Mouse (Mus musculus) gastrocnemius, postnatal 25 days (tissue): ENCODE results near the gene Cwc25. TPM values are rescaled to one million over a fixed set of nuclear protein-coding genes. Genes with fewer than 3 reads are reported as not detected.

Experiments used
- DNase-seq: peaks from one replicate; pipeline ENCODE4 v3.0.0; 2022
- microRNA-seq, 2 experiments: library from miRNA; unstranded; fragments of <30 nt; microRNA quantifications; one replicate each; pipeline ENCODE4 v1.2.0; 2021; ENCODE audit warnings: borderline replicate concordance in 2 of 2
- total RNA-seq, 2 experiments: library from RNA; stranded (reverse); gene quantifications; 1 replicate in 1 of 2; 2 replicates in 1 of 2; pipeline ENCODE4 v1.2.3; 2021

The Cwc25 gene
- total RNA-seq, 2 experiments from 2014 or later = 4.9 to 6.4 TPM

DNA sequence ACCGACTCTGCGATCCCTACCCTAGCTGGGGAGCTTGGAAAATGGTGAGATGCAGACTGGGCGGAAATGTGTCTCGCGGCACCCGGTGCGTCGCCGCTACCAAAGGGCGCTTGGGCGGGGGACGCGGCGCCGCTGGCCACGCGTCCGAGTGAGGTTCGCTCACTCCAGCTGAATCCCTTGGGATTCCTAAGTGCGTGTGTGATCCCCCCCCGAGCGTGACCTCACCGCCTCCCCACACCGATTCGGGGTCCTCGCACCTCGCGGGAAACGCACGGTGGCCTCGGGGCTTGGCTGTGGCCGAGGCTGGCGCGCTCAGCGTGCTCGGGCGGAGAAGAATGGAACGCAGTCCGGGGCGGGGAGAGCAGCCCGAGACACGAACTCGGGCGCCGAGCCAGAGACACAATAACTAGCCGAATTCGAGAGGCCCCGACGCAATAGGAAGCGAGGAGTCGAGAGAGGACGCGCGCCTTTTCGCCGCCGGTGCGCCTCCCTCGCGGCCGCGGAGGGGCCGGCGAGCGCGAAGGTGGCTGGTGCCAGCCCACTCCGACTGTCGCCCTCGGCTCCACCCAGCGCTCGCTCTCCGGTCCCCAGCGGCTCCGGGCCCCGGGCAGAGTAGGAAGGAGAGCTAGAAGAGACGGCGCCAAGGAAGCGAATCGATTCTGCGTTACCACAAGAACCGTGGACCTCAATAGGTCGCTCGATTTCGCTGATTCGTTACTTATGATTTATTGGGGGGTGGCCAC is 66.2 kb downstream of the Cwc25 start, which contains the start of gene Pcgf2:
Gene Pcgf2 (minus strand): TSS at position 495 of the 743 bp plus-strand sequence.
- DNase-seq = peak; percentile 75

DNA sequence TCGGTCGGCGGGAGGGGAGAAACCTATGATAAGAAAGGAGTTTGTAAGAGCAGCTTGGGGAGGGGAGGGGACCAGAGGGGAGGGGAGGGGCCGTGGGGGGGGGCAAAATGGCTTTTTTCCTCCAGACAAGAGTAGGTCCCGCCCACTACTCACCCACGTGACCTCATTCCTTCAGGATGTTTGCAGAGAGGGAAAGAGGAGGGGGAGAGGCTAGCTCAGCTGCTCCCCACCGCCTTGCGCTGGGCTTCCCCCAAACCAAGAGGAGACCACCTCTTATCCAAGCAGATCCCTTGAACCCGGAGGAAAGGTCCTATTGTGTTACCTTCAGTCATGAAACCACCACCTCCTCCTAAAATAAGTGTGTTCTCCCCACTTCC is 66.7 kb downstream of the Cwc25 start:
- DNase-seq = peak; percentile 73

DNA sequence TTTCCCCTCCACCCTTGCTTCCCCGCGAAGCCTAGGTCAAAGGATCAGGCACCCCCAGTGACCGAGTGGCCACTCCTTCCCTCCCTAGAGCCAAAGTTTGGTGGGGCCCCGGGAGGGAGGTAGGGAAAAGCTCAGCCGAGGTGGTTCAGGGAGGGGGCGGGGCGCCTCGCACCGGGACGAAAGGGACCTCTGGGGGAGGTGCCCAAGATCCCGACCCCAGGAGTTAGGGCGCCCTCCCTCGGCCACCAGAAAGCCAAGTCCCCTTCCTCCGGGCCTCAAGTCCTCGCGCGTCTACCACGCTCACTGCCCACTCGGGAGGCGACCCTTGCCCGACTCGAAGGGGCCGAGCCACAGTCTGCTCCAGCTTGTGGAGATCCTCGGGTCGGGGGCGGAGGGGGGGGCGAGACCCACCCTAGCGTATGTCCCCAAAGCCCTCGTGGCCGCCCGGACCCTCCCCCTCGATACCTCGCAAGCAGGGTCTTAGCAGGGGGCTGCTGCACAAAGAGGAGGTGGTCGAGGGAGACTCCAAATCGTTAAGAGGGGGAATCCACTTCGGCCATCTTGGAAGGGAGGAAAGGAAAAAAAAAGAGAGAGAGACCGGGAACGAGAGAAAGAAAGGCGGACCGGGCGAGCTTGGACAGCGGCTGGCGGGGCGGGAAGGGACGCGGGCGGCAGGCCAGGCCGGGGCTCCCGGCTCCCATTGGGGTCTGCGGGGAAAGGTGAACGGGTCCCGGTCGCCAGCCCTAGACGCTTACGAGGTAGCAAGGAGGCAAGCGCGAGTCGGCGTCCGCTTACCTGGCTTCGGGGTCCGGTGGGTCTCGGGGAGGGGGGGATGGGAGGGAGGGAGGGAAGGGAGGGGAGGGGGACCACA is 67.4 kb downstream of the Cwc25 start:
- DNase-seq = peak; percentile 67

GRCm38 (mm10) chr11:97697891-97698529 is 68.3 kb downstream of the Cwc25 start:
- DNase-seq = no peak

GRCm38 (mm10) chr11:97697199-97697890 is 69.0 kb downstream of the Cwc25 start:
- no peak for DNase-seq

GRCm38 (mm10) chr11:97696669-97697068 is 69.7 kb downstream of the Cwc25 start:
- DNase-seq = no peak

DNA sequence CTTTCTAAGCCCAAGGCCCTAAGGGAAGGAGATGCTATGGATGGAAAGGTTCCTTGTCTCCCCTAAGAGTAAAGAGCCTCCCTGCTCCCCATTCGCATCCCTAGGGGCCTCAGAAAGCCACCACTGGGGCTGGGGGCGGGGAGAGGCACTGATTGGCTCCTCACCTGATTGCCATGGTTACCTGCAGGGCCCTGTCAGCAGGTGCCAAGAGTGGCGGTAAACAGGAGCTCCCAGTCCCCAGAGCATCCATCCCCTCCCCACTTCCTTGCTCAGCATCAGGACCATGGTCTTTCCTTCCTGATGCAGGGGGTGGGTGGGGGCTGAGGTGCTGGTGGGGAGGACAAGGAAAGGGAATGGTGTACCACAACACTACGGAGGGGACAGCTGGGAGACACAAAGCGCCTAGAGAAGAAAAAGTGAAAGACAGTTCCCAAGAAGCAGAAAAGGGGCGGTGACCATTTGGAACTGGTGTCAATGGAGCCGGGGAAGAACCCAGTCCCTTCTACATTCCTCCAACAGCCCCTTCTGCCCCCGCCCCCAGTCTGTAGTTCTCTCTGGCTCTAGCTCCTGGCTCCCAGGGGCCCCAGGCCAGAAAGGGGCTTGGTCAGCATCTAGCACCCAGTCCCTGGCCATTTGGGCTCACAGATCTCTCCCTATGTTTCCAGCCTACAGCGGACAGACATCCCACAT is 70.5 kb downstream of the Cwc25 start:
- no peak for DNase-seq

Small RNAs within 50 kb of the gene (microRNA-seq; reads per million reads assigned to microRNA genes)
- gene Mir8102 = 0 reads per million in 2 experiments

Other genes with a start within 250 kb of the Cwc25 start
- gene Srcin1, start 190.4 kb downstream of the Cwc25 start, total RNA-seq = under 1 TPM; 0.43 to 0.49 TPM
- 1 to 10 TPM; 1.2 to 1.6 TPM for gene Epop, start 136.9 kb downstream of the Cwc25 start, total RNA-seq
- 10 to 100 TPM; 33.0 to 40.5 TPM for gene Mllt6, start 103.1 kb downstream of the Cwc25 start, total RNA-seq
- 100 to 1,000 TPM; 109 to 113 TPM for gene Cisd3, start 80.7 kb downstream of the Cwc25 start, total RNA-seq
- 1 to 10 TPM; 2.4 to 3.3 TPM for gene Pcgf2, start 66.1 kb downstream of the Cwc25 start, total RNA-seq
- 100 to 1,000 TPM; 128 TPM for gene Psmb3, start 63.2 kb downstream of the Cwc25 start, total RNA-seq
- gene Pip4k2b, start 21.9 kb downstream of the Cwc25 start, total RNA-seq = 10 to 100 TPM; 38.9 to 45.0 TPM
- not detected for gene 1700001P01Rik, start 9.4 kb upstream of the Cwc25 start, total RNA-seq
- 100 to 1,000 TPM; 379 to 436 TPM for gene Rpl23, start 15.9 kb upstream of the Cwc25 start, total RNA-seq
- gene Lasp1, start 32.4 kb upstream of the Cwc25 start, total RNA-seq = 10 to 100 TPM; 18.3 to 21.9 TPM
- gene B230217C12Rik, start 74.2 kb upstream of the Cwc25 start, total RNA-seq = under 1 TPM; 0.48 to 0.67 TPM
- gene Fbxo47, start 117.6 kb upstream of the Cwc25 start, total RNA-seq = under 1 TPM; 0.11 to 0.15 TPM
- 1 to 10 TPM; 3.1 TPM for gene Plxdc1, start 219.9 kb upstream of the Cwc25 start, total RNA-seq
- under 1 TPM in 1 of 2 experiments, not detected in 1; 0.27 TPM for gene Arl5c, start 229.6 kb upstream of the Cwc25 start, total RNA-seq